Mouse (Mus musculus) urinary bladder, postnatal 10 days (tissue): ENCODE measurements around the gene Olfr588-ps1.
"Not testable (repeated sequence)": the region's sequence is repeated elsewhere in the genome, so short reads cannot be mapped to it uniquely, and the experiment has no call there.

ENCODE experiments used
- DNase-seq: peaks from one replicate; pipeline ENCODE4 v3.0.0; 2022; ENCODE audit warnings: low spot score

Olfr588-ps1 gene

GRCm38 (mm10) chr7:103140579-103140978, at the start of gene Olfr588-ps1:
TSS of gene Olfr588-ps1 (plus strand) at chr7:103140879.
- DNase-seq = no peak

- no peak for DNase-seq
Observed at GRCm38 (mm10) chr7:103097420-103097819, 43.3 kb upstream of the Olfr588-ps1 start, which contains the start of gene Olfr585. TSS of gene Olfr585 (plus strand) at chr7:103097720.

GRCm38 (mm10) chr7:103119406-103119805, 21.3 kb upstream of the Olfr588-ps1 start:
- DNase-seq = no peak

- DNase-seq = no peak
Observed at GRCm38 (mm10) chr7:103125538-103125937, 15.1 kb upstream of the Olfr588-ps1 start, which contains the start of gene Olfr586. TSS of gene Olfr586 (minus strand) at chr7:103125638.

GRCm38 (mm10) chr7:103156256-103156655, 15.6 kb downstream of the Olfr588-ps1 start, which contains the start of gene Olfr589:
TSS of gene Olfr589 (minus strand) at chr7:103156356.
- DNase-seq = no peak

- DNase-seq = no peak
Observed at GRCm38 (mm10) chr7:103169697-103170096, 29.0 kb downstream of the Olfr588-ps1 start.

GRCm38 (mm10) chr7:103178240-103178639, 37.6 kb downstream of the Olfr588-ps1 start, which contains the start of gene Olfr591:
TSS of gene Olfr591 (minus strand) at chr7:103178340.
- no peak for DNase-seq

GRCm38 (mm10) chr7:103184503-103184902, 43.8 kb downstream of the Olfr588-ps1 start, which contains the start of gene Olfr592:
TSS of gene Olfr592 (plus strand) at chr7:103184803.
- not testable (repeated sequence) for DNase-seq
